Mouse (Mus musculus) testis, adult 2 months (tissue): Measurements from ENCODE around the gene Cpsf3.

Experiments used
- CTCF ChIP-seq: fragments of 200-500 bp; IDR thresholded peaks from 2 replicates; pipeline ENCODE4 v1.5.1; 2012; ENCODE audit warnings: low read depth, mild to moderate bottlenecking, inconsistent platforms, low read length, moderate library complexity; ENCODE audit not compliant: control insufficient read depth, insufficient read depth, insufficient replicate concordance
- POLR2A ChIP-seq: fragments of 200-500 bp; IDR thresholded peaks from 2 replicates; pipeline ENCODE4 v1.6.1; 2012; ENCODE audit warnings: low read depth, mild to moderate bottlenecking, inconsistent platforms, low read length, moderate library complexity; ENCODE audit not compliant: control insufficient read depth

DNA sequence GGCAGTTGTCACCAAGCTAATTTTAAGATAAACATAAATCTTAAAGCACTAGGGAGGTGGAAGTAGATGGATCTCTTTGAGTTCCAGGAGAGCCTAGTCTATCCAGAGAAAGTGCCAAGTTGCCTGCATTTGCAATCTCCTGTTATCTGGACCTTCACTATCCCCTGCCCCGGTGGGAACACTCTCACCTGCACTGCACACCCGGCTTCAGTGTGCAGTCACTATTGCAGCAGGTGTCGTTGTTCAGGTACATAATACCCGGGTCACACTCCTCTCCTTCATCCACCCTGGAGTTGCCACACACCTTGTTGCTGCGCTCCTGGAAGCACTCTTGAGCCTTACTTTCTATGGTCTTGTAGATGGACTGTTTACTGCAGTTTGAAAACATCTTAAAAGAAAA, 48.6 kb downstream of the Cpsf3 start:
- TF ChIP-seq POLR2A (no peak), CTCF (no peak)
